Mouse (Mus musculus) A20 (cell line): Measurements from ENCODE around the gene Cdkal1.

Experiments used
- DNase-seq: peaks from one replicate; pipeline ENCODE4 v3.0.0-alpha.2; 2011; ENCODE audit warnings: low read depth, low spot score

Cdkal1 gene

GRCm38 (mm10) chr13:29355484-29356157 lies 499.9 kb downstream of the Cdkal1 start:
- DNase-seq: no peak

GRCm38 (mm10) chr13:29354943-29355342 lies 500.5 kb downstream of the Cdkal1 start:
- no peak for DNase-seq

GRCm38 (mm10) chr13:29353888-29354415 lies 501.5 kb downstream of the Cdkal1 start:
- DNase-seq: no peak

GRCm38 (mm10) chr13:29351023-29351684 lies 504.3 kb downstream of the Cdkal1 start:
- no peak for DNase-seq

GRCm38 (mm10) chr13:29350004-29350403 lies 505.5 kb downstream of the Cdkal1 start:
- no peak for DNase-seq

GRCm38 (mm10) chr13:29349386-29349961 lies 506.0 kb downstream of the Cdkal1 start:
- DNase-seq: no peak

- no peak for DNase-seq
These were observed 507.1 kb downstream of the Cdkal1 start for GRCm38 (mm10) chr13:29348331-29348730.

- DNase-seq: no peak
These were observed 522.6 kb downstream of the Cdkal1 start for GRCm38 (mm10) chr13:29332640-29333412.

- no peak for DNase-seq
These were observed 529.5 kb downstream of the Cdkal1 start for GRCm38 (mm10) chr13:29325946-29326345.

GRCm38 (mm10) chr13:29320421-29320820 lies 535.1 kb downstream of the Cdkal1 start:
- no peak for DNase-seq

GRCm38 (mm10) chr13:29317703-29318102 lies 537.8 kb downstream of the Cdkal1 start:
- DNase-seq: no peak

GRCm38 (mm10) chr13:29316271-29316670 lies 539.2 kb downstream of the Cdkal1 start:
- no peak for DNase-seq

GRCm38 (mm10) chr13:29312026-29312425 lies 543.4 kb downstream of the Cdkal1 start:
- no peak for DNase-seq

GRCm38 (mm10) chr13:29307420-29307819 lies 548.1 kb downstream of the Cdkal1 start:
- no peak for DNase-seq

GRCm38 (mm10) chr13:29292608-29293240 lies 562.8 kb downstream of the Cdkal1 start:
- no peak for DNase-seq

GRCm38 (mm10) chr13:29290569-29290968 lies 564.9 kb downstream of the Cdkal1 start:
- no peak for DNase-seq

GRCm38 (mm10) chr13:29285058-29285457 lies 570.4 kb downstream of the Cdkal1 start:
- no peak for DNase-seq

GRCm38 (mm10) chr13:29281556-29281955 lies 573.9 kb downstream of the Cdkal1 start:
- DNase-seq: no peak

- DNase-seq: no peak
These were observed 577.3 kb downstream of the Cdkal1 start for GRCm38 (mm10) chr13:29278156-29278555.

- no peak for DNase-seq
These were observed 581.2 kb downstream of the Cdkal1 start for GRCm38 (mm10) chr13:29274296-29274695.

- no peak for DNase-seq
These were observed 581.7 kb downstream of the Cdkal1 start for GRCm38 (mm10) chr13:29273693-29274221.
